Mouse (Mus musculus) E14TG2a.4 (cell line): Measurements from ENCODE around the gene Smg7.

Experiments used
- H3K27me3 ChIP-seq: 2 replicates; pipeline ENCODE4 v1.6.1; 2014; ENCODE audit warnings: low read length, control low read depth; ENCODE audit not compliant: insufficient read depth
- H3K36me3 ChIP-seq: 2 replicates; pipeline ENCODE4 v1.6.1; 2014; ENCODE audit warnings: low read length, control low read depth; ENCODE audit not compliant: insufficient read depth
- H3K4me1 ChIP-seq: replicated peaks from 2 replicates; pipeline ENCODE4 v1.6.1; 2014; ENCODE audit warnings: low read depth, low read length, control low read depth
- H3K4me3 ChIP-seq: replicated peaks from 2 replicates; pipeline ENCODE4 v1.5.1; 2014; ENCODE audit warnings: mild to moderate bottlenecking, low read length
- H3K9me3 ChIP-seq: 2 replicates; pipeline ENCODE4 v1.6.1; 2014; ENCODE audit warnings: low read length, control low read depth
- CTCF ChIP-seq: conservative IDR thresholded peaks from 2 replicates; pipeline ENCODE4 v1.5.1; 2014; ENCODE audit warnings: low read length
- NANOG ChIP-seq: IDR thresholded peaks from 2 replicates; pipeline ENCODE4 v1.6.1; 2014; ENCODE audit warnings: borderline replicate concordance, low read length, mixed read lengths
- POU5F1 ChIP-seq: IDR thresholded peaks from 2 replicates; pipeline ENCODE4 v1.6.1; 2014; ENCODE audit warnings: low read length, borderline replicate concordance

Gene Smg7

GRCm38 (mm10) chr1:152808392-152808680 is 94.1 kb downstream of the Smg7 start:
- TF ChIP-seq CTCF, result no peak
- TF ChIP-seq NANOG, result no peak
- no peak for TF ChIP-seq POU5F1
- H3K9me3 ChIP-seq, result no peaks in the 10 kb centered on the region
- no peaks in the 10 kb centered on the region for H3K27me3 ChIP-seq
- H3K36me3 ChIP-seq, result no peaks in the 10 kb centered on the region
- peaks cover 65% of the 10 kb centered on the region for H3K4me1 ChIP-seq
- peak overlapping the region; percentile 53 for H3K4me3 ChIP-seq

- Histone ChIP-seq H3K36me3 (no peaks in the 10 kb centered on the region), H3K4me1 (peaks cover 61% of the 10 kb centered on the region), H3K27me3 (no peaks in the 10 kb centered on the region), H3K4me3 (peak overlapping the region; percentile 53), H3K9me3 (no peaks in the 10 kb centered on the region)
- TF ChIP-seq CTCF, result no peak
These were observed 94.6 kb downstream of the Smg7 start for GRCm38 (mm10) chr1:152807619-152808391.

DNA sequence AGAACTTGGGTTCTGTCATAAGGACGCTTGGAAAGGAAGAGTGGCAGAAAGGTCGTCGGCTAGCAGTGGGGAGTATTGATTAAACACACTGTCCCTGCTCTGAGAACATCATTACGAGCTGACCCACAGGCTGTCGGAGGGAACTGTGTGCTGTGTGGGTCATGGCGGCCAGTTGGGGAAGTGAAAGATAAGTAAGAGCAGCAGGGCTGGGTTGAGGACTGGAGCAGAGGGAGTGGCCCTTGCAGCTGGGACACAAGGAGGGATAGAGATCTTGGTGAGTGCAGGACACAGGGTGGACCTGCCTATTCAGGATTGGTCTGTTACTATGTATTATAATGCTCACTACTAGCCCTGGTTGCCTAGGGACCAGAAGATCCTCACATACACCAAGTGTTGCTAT is 97.5 kb downstream of the Smg7 start:
- TF ChIP-seq POU5F1, result no peak
- TF ChIP-seq NANOG, result no peak
- no peak for TF ChIP-seq CTCF
- H3K36me3 ChIP-seq, result no peaks in the 10 kb centered on the region
- no peaks in the 10 kb centered on the region for H3K9me3 ChIP-seq
- H3K27me3 ChIP-seq, result no peaks in the 10 kb centered on the region
- H3K4me1 ChIP-seq, result peaks cover 63% of the 10 kb centered on the region
- no peak overlapping the region for H3K4me3 ChIP-seq

DNA sequence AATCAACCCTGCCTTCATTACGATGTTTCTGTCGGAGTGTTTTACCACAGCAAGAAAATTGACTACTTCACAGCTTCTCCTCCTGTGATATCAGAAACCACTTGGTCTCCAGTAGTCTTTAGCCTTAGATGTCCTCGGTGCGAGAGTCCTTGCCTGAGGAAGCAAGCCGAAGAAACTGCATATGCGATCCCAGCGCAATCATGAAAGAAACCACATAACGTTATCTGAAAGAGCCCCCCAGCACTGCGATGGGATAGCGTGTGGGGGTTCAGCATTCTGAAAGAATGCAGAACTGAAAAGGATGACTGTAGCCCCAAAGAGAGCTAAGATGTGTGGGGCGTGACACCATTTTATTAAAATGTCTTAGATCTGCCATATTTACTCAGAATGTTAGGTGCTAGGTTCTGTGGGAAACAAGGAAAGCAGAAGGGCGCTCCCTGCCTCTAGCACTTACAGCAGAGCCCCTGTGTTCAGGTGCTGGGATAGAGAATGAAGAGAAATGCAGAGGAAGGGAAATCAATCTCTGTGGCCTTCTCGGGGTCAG is 101.7 kb downstream of the Smg7 start:
- Histone ChIP-seq H3K4me3 (no peak overlapping the region), H3K4me1 (peaks cover 75% of the 10 kb centered on the region), H3K36me3 (no peaks in the 10 kb centered on the region), H3K27me3 (no peaks in the 10 kb centered on the region), H3K9me3 (no peaks in the 10 kb centered on the region)
- TF ChIP-seq POU5F1, result no peak
- no peak for TF ChIP-seq CTCF
- TF ChIP-seq NANOG, result no peak

DNA sequence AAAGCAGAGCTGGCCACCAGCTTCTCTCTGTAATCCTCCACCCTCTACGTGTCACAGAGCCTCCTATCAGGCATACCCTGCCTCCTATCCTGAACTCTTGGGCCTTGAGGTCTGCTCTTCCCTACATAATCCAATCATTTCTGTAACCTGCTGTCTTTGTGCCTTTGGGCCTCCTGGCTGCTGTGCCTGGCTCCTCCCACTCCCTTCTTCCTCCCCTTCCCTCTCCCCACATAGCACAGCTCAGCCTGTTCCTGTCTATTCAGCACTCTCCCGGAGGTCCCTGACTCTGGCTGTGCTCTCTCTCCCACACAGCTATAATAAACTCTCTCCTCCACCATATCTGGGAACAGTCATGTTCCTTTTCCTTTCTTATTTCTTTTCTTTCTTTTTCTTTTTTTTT is 102.5 kb downstream of the Smg7 start, which contains the start of gene Ncf2:
Gene Ncf2 (plus strand): TSS at position 298 of the 400 bp plus-strand sequence.
- no peaks in the 10 kb centered on the region for H3K9me3 ChIP-seq
- TF ChIP-seq CTCF, result no peak
- no peak for TF ChIP-seq POU5F1
- TF ChIP-seq NANOG, result no peak
- H3K27me3 ChIP-seq, result no peaks in the 10 kb centered on the region
- no peak within 1 kb of the TSS for H3K4me3 ChIP-seq
- peaks cover 80% of the 10 kb centered on the region for H3K4me1 ChIP-seq
- H3K36me3 ChIP-seq, result no peaks in the 10 kb centered on the region

- Histone ChIP-seq H3K4me1 (peaks cover 87% of the 10 kb centered on the region), H3K9me3 (no peaks in the 10 kb centered on the region), H3K4me3 (no peak overlapping the region), H3K36me3 (no peaks in the 10 kb centered on the region), H3K27me3 (no peaks in the 10 kb centered on the region)
- TF ChIP-seq NANOG (no peak), CTCF (no peak), POU5F1 (no peak)
These were observed 104.3 kb downstream of the Smg7 start for GRCm38 (mm10) chr1:152798125-152798524.

DNA sequence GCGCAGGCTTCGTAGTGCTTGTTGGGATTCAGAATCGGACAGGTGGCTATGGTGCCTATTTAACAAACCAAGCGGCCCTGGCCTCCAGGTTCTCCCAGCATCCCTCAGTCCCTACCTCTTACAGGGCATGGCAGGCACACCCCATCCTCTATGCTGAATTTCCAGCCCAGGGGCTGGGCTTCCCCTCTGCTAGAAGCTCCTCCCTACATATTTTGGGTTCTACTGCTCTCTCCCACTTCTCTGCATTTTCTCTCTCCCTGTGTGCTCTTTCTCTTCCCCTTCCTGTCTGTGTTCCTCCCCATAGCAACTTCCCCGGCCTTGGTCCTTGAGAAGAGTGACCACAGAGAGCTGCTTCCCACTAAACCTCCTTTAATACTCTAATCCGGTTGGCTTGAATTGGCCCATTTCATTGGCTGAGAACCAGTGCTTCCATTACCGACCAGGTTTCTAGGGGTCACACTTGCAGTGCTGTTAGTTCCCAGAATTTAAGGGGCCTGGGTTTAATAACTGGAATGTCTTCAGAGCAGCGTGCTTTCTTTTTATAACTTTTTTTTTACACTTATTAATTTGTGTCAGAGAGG is 105.7 kb downstream of the Smg7 start:
- H3K9me3 ChIP-seq, result no peaks in the 10 kb centered on the region
- peaks cover 98% of the 10 kb centered on the region for H3K4me1 ChIP-seq
- H3K36me3 ChIP-seq, result no peaks in the 10 kb centered on the region
- H3K4me3 ChIP-seq, result peak overlapping the region; percentile 57
- H3K27me3 ChIP-seq, result no peaks in the 10 kb centered on the region
- TF ChIP-seq CTCF, result no peak
- TF ChIP-seq NANOG, result no peak
- TF ChIP-seq POU5F1, result no peak

GRCm38 (mm10) chr1:152795688-152796255 is 106.7 kb downstream of the Smg7 start:
- Histone ChIP-seq H3K4me3 (peak overlapping the region; percentile 50), H3K4me1 (peaks cover 98% of the 10 kb centered on the region), H3K9me3 (no peaks in the 10 kb centered on the region), H3K27me3 (no peaks in the 10 kb centered on the region), H3K36me3 (no peaks in the 10 kb centered on the region)
- TF ChIP-seq NANOG (no peak), CTCF (no peak), POU5F1 (no peak)
